Mouse (Mus musculus) layer of hippocampus, postnatal 10 days (tissue): ENCODE data around the gene 4930578C19Rik. TPM values are rescaled to one million over a fixed set of nuclear protein-coding genes. Genes with fewer than 3 reads are reported as not detected.
"Not testable (repeated sequence)": the region's sequence is repeated elsewhere in the genome, so short reads cannot be mapped to it uniquely, and the experiment has no call there.

Experiments used
- DNase-seq, 2 experiments: peaks; one replicate each; pipeline ENCODE4 v3.0.0; 2021; ENCODE audit warnings: low spot score in 2 of 2
- long read RNA-seq: library from polyadenylated mRNA; stranded (forward); transcript quantifications from one replicate; pipeline ENCODE4 v2.0.0, GENCODE M21; 2023
- total RNA-seq, 2 experiments: library from RNA; stranded (reverse); gene quantifications; 2 replicates each; pipeline ENCODE4 v1.2.3; 2021

Gene 4930578C19Rik
- 1 to 10 TPM; 1.9 to 2.2 TPM for total RNA-seq
- long read RNA-seq: 0 reads

- no peak for DNase-seq
Measured at GRCm38 (mm10) chrX:18461198-18461601, at the start of gene 4930578C19Rik. Gene 4930578C19Rik, minus strand, starts transcription at chrX:18461397.

DNA sequence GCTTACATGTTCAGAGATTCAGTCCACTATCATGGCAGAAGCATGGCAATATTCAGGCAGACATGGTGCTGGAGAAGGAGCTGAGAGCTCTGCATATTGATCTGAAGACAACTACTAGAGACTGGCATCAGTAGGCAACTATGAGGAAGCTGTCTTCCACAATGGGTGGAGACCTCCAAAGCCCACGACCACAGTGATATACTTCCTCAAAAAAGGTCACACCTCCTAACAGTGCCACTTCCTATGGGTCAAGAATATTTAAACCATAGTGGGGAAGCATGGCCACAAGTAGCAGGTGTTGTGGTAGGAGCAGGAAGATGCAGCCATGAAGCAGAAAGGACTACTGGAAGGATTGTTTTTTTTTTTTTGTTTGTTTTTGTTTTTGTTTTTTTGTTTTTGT lies 6.5 kb upstream of the 4930578C19Rik start:
- no peak for DNase-seq

- no peak for DNase-seq
Measured at GRCm38 (mm10) chrX:18462879-18463278, 1.7 kb upstream of the 4930578C19Rik start.

DNA sequence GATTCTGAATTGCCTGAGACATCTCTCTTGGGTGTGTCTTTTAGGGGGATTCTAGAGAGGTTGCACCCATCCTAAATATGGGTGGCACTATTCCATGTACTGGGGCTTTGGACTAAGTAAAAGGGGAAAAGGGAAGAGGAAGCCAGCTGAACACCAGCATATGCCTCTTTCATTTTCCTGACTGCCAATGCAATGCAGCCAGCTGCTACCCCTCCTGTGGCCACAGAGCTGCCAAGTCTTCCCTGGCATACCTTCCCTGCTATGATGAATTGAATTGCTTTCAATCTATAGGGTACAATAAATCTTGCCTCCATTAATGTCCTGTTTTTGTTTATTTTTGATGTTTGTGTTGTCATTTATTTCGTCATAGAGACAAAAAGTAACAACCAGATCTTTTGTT lies 9.6 kb downstream of the 4930578C19Rik start:
- DNase-seq: peak; percentile 6 to 23

DNA sequence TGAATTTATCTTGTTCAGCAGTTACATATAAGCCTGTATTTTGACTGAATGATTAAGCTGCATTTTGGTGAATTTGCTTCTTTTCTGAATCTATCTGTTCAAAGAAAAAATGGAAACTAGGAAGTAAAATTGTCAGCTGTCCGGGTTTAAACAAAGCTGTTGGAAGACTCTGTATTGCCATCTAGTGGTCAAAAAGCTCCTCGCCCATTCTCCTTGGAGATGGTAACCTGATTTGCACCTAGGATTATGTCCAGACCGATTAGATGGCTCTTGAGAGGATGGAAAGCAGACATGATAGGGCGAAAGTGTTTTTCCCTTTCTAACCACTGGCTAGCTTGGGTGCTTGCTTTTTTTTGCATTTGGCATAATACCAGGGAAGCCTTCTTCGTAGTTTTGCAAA lies 19.1 kb downstream of the 4930578C19Rik start:
- DNase-seq: peak; percentile 52 to 64

GRCm38 (mm10) chrX:18425451-18425850 lies 35.7 kb downstream of the 4930578C19Rik start:
- no peak for DNase-seq

- no peak for DNase-seq
Measured at GRCm38 (mm10) chrX:18423206-18423605, 38.0 kb downstream of the 4930578C19Rik start.

DNA sequence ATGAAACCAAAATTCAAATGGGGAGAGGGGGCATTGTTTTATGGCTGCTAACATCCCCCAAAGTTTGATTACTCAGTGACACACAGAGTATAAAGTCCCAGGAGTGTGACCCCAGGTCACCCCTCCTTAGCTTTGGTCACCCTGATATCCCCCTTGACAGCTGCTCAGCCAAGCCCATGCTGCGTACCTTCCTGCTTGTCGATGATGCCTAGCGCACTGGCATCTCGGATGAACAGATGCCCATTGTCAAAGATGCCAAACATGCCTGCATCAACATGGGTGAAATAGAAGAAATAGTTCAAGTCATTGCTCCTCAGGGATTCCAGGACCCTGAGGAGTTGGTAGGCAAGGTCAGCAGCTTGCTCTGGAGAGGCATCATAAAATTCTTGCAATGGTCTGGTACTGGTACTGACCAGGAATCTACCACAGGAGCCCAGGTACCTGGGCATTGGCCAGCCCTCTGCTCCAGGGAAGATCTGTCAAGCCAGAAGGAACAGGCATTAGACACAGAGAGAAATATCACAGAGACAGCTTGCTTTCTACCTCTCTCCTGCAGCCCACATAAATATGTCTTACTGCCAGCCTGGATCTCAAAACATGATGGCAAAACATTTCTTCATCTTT lies 40.9 kb downstream of the 4930578C19Rik start:
- DNase-seq: no peak

GRCm38 (mm10) chrX:18418977-18419376 lies 42.2 kb downstream of the 4930578C19Rik start:
- DNase-seq: no peak

- DNase-seq: no peak
Measured at GRCm38 (mm10) chrX:18414560-18414959, 46.6 kb downstream of the 4930578C19Rik start.

DNA sequence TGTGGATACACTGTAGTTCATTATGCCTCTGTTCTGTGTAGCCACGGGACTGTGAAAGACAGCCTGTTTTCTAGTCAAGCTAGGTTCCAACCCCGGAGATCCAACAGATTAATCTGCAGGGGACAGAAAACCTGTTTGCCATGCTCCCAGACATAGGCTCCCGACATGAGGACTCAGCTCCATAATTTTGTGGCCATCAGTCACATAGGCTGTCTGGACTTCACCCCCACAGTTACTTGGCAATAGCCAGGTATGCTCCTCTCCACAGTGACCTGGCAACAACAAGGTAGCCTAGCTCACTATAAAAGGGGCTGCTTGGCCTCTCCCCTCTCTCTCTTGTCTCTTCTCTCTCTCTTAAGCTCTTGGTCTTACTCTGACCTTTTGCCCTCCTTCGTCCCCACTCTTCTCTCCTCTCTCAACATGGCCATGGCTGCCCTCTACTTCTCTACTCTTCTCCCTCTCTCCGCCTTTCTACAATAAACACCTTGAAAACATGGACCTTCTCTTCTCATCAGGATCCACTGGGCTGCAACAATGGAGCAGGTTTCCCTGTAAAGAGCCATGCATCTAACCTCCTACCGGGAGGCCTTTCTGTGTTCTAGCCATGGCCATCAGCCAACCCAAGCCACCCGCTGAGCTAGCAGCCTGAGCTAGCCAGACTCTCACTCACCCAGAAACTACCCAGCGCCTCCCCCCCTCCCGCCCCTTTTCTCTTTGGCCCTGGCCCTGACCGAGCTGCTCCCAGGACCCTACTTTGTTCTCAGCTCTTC lies 49.9 kb downstream of the 4930578C19Rik start:
- no peak for DNase-seq

DNA sequence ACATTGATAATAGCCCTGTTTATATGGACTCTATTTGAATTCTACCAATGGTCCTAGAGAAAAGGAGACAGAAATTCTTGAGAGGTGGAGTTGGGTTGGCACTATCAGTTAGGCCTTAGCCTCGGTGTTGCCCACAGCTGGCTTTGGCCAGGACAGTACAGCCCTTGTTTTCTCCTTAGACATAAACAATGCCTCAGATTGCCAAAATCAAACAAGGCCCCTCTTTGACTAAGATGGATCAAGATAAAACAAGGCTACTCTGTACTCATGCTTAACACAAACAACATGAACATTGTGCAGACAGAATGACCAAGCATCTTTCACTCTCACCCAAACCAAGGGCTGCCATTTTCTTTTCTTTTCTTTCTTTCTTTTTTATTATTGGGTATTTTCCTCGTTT lies 51.6 kb downstream of the 4930578C19Rik start:
- DNase-seq: no peak

- DNase-seq: no peak
Measured at GRCm38 (mm10) chrX:18402296-18402695, 58.9 kb downstream of the 4930578C19Rik start.

GRCm38 (mm10) chrX:18396700-18397099 lies 64.5 kb downstream of the 4930578C19Rik start:
- no peak for DNase-seq

- DNase-seq: not testable (repeated sequence)
Measured at GRCm38 (mm10) chrX:18384181-18384580, 77.0 kb downstream of the 4930578C19Rik start.
